Mouse (Mus musculus) testis, adult 2 months (tissue): ENCODE results near the gene Ager.

Source experiments
- CTCF ChIP-seq: fragments of 200-500 bp; IDR thresholded peaks from 2 replicates; pipeline ENCODE4 v1.5.1; 2012; ENCODE audit warnings: low read depth, mild to moderate bottlenecking, inconsistent platforms, low read length, moderate library complexity; ENCODE audit not compliant: control insufficient read depth, insufficient read depth, insufficient replicate concordance
- POLR2A ChIP-seq: fragments of 200-500 bp; IDR thresholded peaks from 2 replicates; pipeline ENCODE4 v1.6.1; 2012; ENCODE audit warnings: low read depth, mild to moderate bottlenecking, inconsistent platforms, low read length, moderate library complexity; ENCODE audit not compliant: control insufficient read depth

DNA sequence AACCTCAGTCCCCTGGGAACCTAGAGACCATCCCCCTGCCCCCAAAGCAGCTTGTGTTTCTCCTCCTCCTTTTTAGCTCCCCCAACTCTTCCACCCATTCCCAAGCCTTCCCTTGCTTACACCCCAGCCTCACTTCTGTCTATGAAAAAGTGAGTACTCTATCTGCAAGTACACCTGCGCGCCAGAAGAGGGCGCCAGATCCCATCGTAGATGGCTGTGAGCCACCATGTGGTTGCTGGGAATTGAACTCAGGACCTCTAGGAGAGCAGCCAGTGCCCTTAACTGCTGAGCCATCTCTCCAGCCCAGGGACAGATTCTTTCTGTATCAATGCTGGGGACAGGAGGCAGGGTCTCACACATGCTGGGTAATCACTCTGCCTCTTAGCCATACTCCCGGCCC lies 25.8 kb upstream of the Ager start:
- TF ChIP-seq CTCF (peak; percentile 83), POLR2A (no peak)
